Mouse (Mus musculus): ENCODE data around the gene Smcr8. TPM values are rescaled to one million over a fixed set of nuclear protein-coding genes. Genes with fewer than 3 reads are reported as not detected.

The Smcr8 gene
- polyA plus RNA-seq, 1 experiment, result 5.8 TPM

GRCm38 (mm10) chr11:60772161-60772560 is 5.2 kb upstream of the Smcr8 start:
- no peaks in the 10 kb centered on the region for H3K36me3 ChIP-seq (ENCODE audit: control insufficient read depth, insufficient read depth, low read length)
- TF ChIP-seq POLR2A (IDR thresholded peaks at IDR 0.05; ENCODE audit: low read depth, low read length) (no peak), CTCF (IDR thresholded peaks at IDR 0.05; ENCODE audit: extremely low read depth, insufficient read length, insufficient replicate concordance, low read depth, low read length) (no peak)
- no peak overlapping the region for H3K4me3 ChIP-seq (ENCODE audit: low read depth, low read length)
- H3K27ac ChIP-seq (ENCODE audit: insufficient read depth, low read depth, low read length), result no peak overlapping the region
- WGBS, result 87% methylated on average over 4 of the region's 4 CpGs
- no peaks in the 10 kb centered on the region for H3K27me3 ChIP-seq (ENCODE audit: control insufficient read depth, insufficient read depth, low read length)
- H3K4me1 ChIP-seq (ENCODE audit: control insufficient read depth, insufficient read depth, insufficient read length, low read length), result no peaks in the 10 kb centered on the region

GRCm38 (mm10) chr11:60774158-60774689 is 3.1 kb upstream of the Smcr8 start:
- Histone ChIP-seq H3K27me3 (ENCODE audit: control insufficient read depth, insufficient read depth, low read length) (no peaks in the 10 kb centered on the region), H3K27ac (ENCODE audit: insufficient read depth, low read depth, low read length) (no peak overlapping the region), H3K4me1 (ENCODE audit: control insufficient read depth, insufficient read depth, insufficient read length, low read length) (peaks cover 10% of the 10 kb centered on the region; the same call in 1 of the 2 replicates), H3K36me3 (ENCODE audit: control insufficient read depth, insufficient read depth, low read length) (no peaks in the 10 kb centered on the region; the same call in 1 of the 2 replicates), H3K4me3 (ENCODE audit: low read depth, low read length) (no peak overlapping the region)
- no peak for TF ChIP-seq POLR2A (IDR thresholded peaks at IDR 0.05; ENCODE audit: low read depth, low read length)
- TF ChIP-seq CTCF (IDR thresholded peaks at IDR 0.05; ENCODE audit: extremely low read depth, insufficient read length, insufficient replicate concordance, low read depth, low read length), result no peak
- 80% methylated on average over 3 of the region's 3 CpGs for WGBS

- H3K4me3 ChIP-seq (ENCODE audit: low read depth, low read length), result no peak overlapping the region
- peaks cover 16% of the 10 kb centered on the region for H3K4me1 ChIP-seq (ENCODE audit: control insufficient read depth, insufficient read depth, insufficient read length, low read length)
- H3K27ac ChIP-seq (ENCODE audit: insufficient read depth, low read depth, low read length), result no peak overlapping the region
- WGBS, result 14% methylated on average over 1 of the region's 1 CpGs
- H3K36me3 ChIP-seq (ENCODE audit: control insufficient read depth, insufficient read depth, low read length), result peaks cover 2% of the 10 kb centered on the region
- TF ChIP-seq POLR2A (IDR thresholded peaks at IDR 0.05; ENCODE audit: low read depth, low read length) (no peak), CTCF (IDR thresholded peaks at IDR 0.05; ENCODE audit: extremely low read depth, insufficient read length, insufficient replicate concordance, low read depth, low read length) (no peak)
- H3K27me3 ChIP-seq (ENCODE audit: control insufficient read depth, insufficient read depth, low read length), result no peaks in the 10 kb centered on the region
Observed at GRCm38 (mm10) chr11:60774841-60775240, 2.5 kb upstream of the Smcr8 start.

GRCm38 (mm10) chr11:60775578-60775977 is 1.7 kb upstream of the Smcr8 start:
- TF ChIP-seq CTCF (IDR thresholded peaks at IDR 0.05; ENCODE audit: extremely low read depth, insufficient read length, insufficient replicate concordance, low read depth, low read length) (no peak), POLR2A (IDR thresholded peaks at IDR 0.05; ENCODE audit: low read depth, low read length) (no peak)
- WGBS, result 48% methylated on average over 6 of the region's 6 CpGs
- H3K36me3 ChIP-seq (ENCODE audit: control insufficient read depth, insufficient read depth, low read length), result peaks cover 2% of the 10 kb centered on the region
- H3K4me3 ChIP-seq (ENCODE audit: low read depth, low read length), result no peak overlapping the region
- H3K27me3 ChIP-seq (ENCODE audit: control insufficient read depth, insufficient read depth, low read length), result no peaks in the 10 kb centered on the region
- no peak overlapping the region for H3K27ac ChIP-seq (ENCODE audit: insufficient read depth, low read depth, low read length)
- H3K4me1 ChIP-seq (ENCODE audit: control insufficient read depth, insufficient read depth, insufficient read length, low read length), result peaks cover 20% of the 10 kb centered on the region

DNA sequence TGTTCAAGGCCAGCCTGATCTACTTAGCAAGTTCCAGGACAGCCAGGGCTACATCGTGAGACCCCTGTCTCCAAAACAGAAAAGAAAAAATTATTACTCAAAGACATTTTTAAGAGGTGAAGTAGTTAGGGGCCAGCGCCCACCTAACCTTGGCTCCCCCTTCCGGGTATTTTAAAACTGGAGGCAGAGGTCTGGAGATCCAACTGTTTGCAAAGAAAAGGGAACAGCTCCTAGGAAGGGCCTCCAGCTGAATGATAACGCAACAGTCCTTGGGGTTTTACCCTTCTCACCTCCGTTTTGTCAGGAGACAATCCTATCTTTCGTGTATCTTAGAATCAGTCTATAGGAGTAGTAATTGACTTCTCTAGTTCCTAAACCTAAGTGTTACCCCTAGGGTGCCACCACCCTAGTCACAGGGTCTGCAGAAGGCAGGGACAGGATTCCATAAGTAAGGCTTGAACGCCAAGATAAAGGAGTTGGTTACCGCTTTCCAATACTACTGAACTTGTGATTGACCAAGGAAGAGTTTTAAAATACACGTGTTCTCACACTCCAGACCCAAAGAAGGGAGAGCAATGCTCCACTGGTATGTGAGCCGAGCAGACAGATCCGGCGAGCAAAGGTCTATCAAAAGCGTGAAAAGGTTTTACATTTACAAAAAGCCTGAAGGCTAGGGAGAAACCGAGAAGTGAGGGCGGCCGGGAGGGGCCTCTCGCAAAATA is 1.1 kb upstream of the Smcr8 start:
- Histone ChIP-seq H3K27ac (ENCODE audit: insufficient read depth, low read depth, low read length) (peak overlapping the region; percentile 46), H3K36me3 (ENCODE audit: control insufficient read depth, insufficient read depth, low read length) (peaks cover 2% of the 10 kb centered on the region), H3K4me3 (ENCODE audit: low read depth, low read length) (peak overlapping the region; percentile 78), H3K4me1 (ENCODE audit: control insufficient read depth, insufficient read depth, insufficient read length, low read length) (peaks cover 23% of the 10 kb centered on the region), H3K27me3 (ENCODE audit: control insufficient read depth, insufficient read depth, low read length) (no peaks in the 10 kb centered on the region)
- TF ChIP-seq POLR2A (IDR thresholded peaks at IDR 0.05; ENCODE audit: low read depth, low read length) (no peak; the same call in 1 of the 2 replicates), CTCF (IDR thresholded peaks at IDR 0.05; ENCODE audit: extremely low read depth, insufficient read length, insufficient replicate concordance, low read depth, low read length) (no peak)
- 2% methylated on average over 17 of the region's 17 CpGs for WGBS

DNA sequence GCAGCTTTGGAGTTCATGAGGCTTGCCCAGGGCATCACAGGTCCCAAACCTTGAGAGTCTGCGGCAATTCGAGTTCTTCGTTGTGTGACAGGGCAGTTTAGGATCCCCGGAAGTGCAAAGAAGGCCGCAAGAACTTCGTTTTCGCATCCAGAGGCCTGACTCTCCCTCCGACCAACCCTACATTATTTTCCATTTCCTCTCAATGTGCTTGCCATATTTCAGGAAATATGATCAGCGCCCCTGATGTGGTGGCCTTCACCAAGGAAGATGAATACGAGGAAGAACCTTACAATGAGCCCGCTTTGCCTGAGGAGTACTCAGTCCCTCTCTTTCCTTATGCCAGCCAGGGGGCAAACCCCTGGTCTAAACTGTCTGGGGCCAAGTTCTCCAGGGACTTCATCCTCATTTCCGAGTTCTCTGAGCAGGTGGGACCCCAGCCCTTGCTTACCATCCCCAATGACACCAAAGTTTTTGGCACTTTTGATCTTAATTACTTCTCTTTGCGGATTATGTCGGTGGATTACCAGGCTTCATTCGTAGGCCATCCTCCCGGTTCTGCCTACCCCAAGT is 562 bp downstream of the Smcr8 start:
- H3K4me3 ChIP-seq (ENCODE audit: low read depth, low read length), result peak overlapping the region; percentile 78
- peak overlapping the region; percentile 74 for H3K27ac ChIP-seq (ENCODE audit: insufficient read depth, low read depth, low read length)
- H3K4me1 ChIP-seq (ENCODE audit: control insufficient read depth, insufficient read depth, insufficient read length, low read length), result peaks cover 32% of the 10 kb centered on the region
- 18% methylated on average over 16 of the region's 16 CpGs for WGBS
- H3K36me3 ChIP-seq (ENCODE audit: control insufficient read depth, insufficient read depth, low read length), result peaks cover 3% of the 10 kb centered on the region
- TF ChIP-seq POLR2A (IDR thresholded peaks at IDR 0.05; ENCODE audit: low read depth, low read length), result no peak
- TF ChIP-seq CTCF (IDR thresholded peaks at IDR 0.05; ENCODE audit: extremely low read depth, insufficient read length, insufficient replicate concordance, low read depth, low read length), result no peak
- H3K27me3 ChIP-seq (ENCODE audit: control insufficient read depth, insufficient read depth, low read length), result no peaks in the 10 kb centered on the region

DNA sequence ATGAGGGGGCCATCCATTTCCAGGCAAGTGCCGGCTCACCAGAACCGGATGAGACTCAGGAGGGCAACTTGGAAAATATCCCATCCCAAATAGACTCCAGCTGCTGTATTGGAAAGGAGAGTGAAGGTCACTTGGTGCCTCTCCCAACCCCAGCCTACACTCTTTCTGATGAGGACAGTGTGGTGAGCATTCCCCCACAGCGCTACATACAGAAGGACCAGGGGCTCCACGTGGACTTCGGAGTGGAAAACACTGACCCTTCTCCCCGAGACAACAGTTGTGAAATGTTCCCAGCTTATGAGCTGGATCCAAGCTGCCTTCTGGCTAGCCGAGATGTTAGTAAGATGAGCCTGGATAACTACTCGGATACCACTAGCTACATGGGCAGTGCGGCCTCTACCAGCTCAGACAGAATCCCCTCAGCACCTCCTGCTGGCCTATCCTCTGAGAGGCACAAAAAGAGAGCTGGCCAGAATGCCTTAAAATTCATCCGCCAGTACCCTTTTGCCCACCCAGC is 2.4 kb downstream of the Smcr8 start:
- H3K4me1 ChIP-seq (ENCODE audit: control insufficient read depth, insufficient read depth, insufficient read length, low read length), result peaks cover 32% of the 10 kb centered on the region
- peak overlapping the region; percentile 24; the same call in 1 of the 2 replicates for H3K4me3 ChIP-seq (ENCODE audit: low read depth, low read length)
- no peak for TF ChIP-seq CTCF (IDR thresholded peaks at IDR 0.05; ENCODE audit: extremely low read depth, insufficient read length, insufficient replicate concordance, low read depth, low read length)
- no peak for TF ChIP-seq POLR2A (IDR thresholded peaks at IDR 0.05; ENCODE audit: low read depth, low read length)
- WGBS, result 71% methylated on average over 10 of the region's 10 CpGs
- H3K36me3 ChIP-seq (ENCODE audit: control insufficient read depth, insufficient read depth, low read length), result peaks cover 19% of the 10 kb centered on the region
- H3K27me3 ChIP-seq (ENCODE audit: control insufficient read depth, insufficient read depth, low read length), result no peaks in the 10 kb centered on the region
- H3K27ac ChIP-seq (ENCODE audit: insufficient read depth, low read depth, low read length), result no peak overlapping the region
